Mouse (Mus musculus) thymus, adult 2 months (tissue): ENCODE measurements around the gene Rab15.

Experiments used
- CTCF ChIP-seq: fragments of 200-500 bp; IDR thresholded peaks from 2 replicates; pipeline ENCODE4 v1.5.1; 2012; ENCODE audit warnings: mild to moderate bottlenecking, control low read depth, low read length, moderate library complexity, borderline replicate concordance; ENCODE audit not compliant: control insufficient read depth, poor library complexity, insufficient read depth; ENCODE audit errors: extremely low read depth
- POLR2A ChIP-seq: fragments of 200-500 bp; IDR thresholded peaks from 2 replicates; pipeline ENCODE4 v1.6.1; 2012; ENCODE audit warnings: mild to moderate bottlenecking, low read length, control low read depth, moderate library complexity; ENCODE audit not compliant: control insufficient read depth, poor library complexity, insufficient read depth; ENCODE audit errors: extremely low read depth

DNA sequence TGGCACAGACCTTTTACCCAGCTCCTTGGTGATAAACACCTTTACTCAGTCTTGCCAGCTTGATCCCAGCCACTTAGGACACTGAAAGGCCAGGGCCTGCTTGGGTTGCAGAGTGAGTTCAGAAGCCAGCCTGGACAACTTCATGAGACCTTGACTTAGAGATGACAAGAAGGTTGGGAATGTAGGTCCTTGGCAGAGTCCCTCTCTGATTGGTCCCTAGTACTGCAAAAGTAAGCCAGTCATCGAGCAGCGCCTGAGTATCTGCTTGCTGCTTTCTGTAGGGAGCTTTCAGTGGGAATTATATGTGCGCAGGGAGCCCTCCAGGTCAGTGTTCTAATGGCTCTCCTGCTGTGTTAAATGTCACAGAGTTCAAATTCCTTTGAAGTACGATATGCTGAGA is 47.6 kb downstream of the Rab15 start:
- TF ChIP-seq POLR2A (no peak), CTCF (no peak)
